Mouse (Mus musculus): ENCODE results near the gene Dlx6.

Gene Dlx6

GRCm38 (mm10) chr6:6859950-6860410 lies 3.2 kb upstream of the Dlx6 start:
- no peak for DNase-seq (ENCODE audit: low read depth)

GRCm38 (mm10) chr6:6860411-6861085 lies 2.6 kb upstream of the Dlx6 start:
- DNase-seq (ENCODE audit: low read depth) = no peak

- DNase-seq (ENCODE audit: low read depth) = no peak
Measured at GRCm38 (mm10) chr6:6861086-6861797, 1.9 kb upstream of the Dlx6 start.

- no peak for DNase-seq (ENCODE audit: low read depth)
Measured at GRCm38 (mm10) chr6:6861798-6862428, 1.2 kb upstream of the Dlx6 start.

GRCm38 (mm10) chr6:6862611-6863010 lies 523 bp upstream of the Dlx6 start:
- peak; percentile 88 for DNase-seq (ENCODE audit: low read depth)

GRCm38 (mm10) chr6:6863955-6864354 lies 821 bp downstream of the Dlx6 start:
- no peak for DNase-seq (ENCODE audit: low read depth)

- DNase-seq (ENCODE audit: low read depth) = no peak
Measured at GRCm38 (mm10) chr6:6864441-6865440, 1.6 kb downstream of the Dlx6 start.

GRCm38 (mm10) chr6:6867031-6867430 lies 3.9 kb downstream of the Dlx6 start:
- no peak for DNase-seq (ENCODE audit: low read depth)

- no peak for DNase-seq (ENCODE audit: low read depth)
Measured at GRCm38 (mm10) chr6:6869041-6869685, 6.0 kb downstream of the Dlx6 start.

GRCm38 (mm10) chr6:6869961-6870800 lies 7.0 kb downstream of the Dlx6 start:
- no peak for DNase-seq (ENCODE audit: low read depth)

- no peak for DNase-seq (ENCODE audit: low read depth)
Measured at GRCm38 (mm10) chr6:6870876-6871420, 7.8 kb downstream of the Dlx6 start.

- DNase-seq (ENCODE audit: low read depth) = no peak
Measured at GRCm38 (mm10) chr6:6871692-6872091, 8.6 kb downstream of the Dlx6 start.

- no peak for DNase-seq (ENCODE audit: low read depth)
Measured at GRCm38 (mm10) chr6:6872873-6873272, 9.7 kb downstream of the Dlx6 start.

GRCm38 (mm10) chr6:6873476-6874072 lies 10.4 kb downstream of the Dlx6 start:
- no peak for DNase-seq (ENCODE audit: low read depth)

- no peak for DNase-seq (ENCODE audit: low read depth)
Measured at GRCm38 (mm10) chr6:6874073-6874771, 11.1 kb downstream of the Dlx6 start.

- DNase-seq (ENCODE audit: low read depth) = no peak
Measured at GRCm38 (mm10) chr6:6875136-6875535, 12.0 kb downstream of the Dlx6 start.

- no peak for DNase-seq (ENCODE audit: low read depth)
Measured at GRCm38 (mm10) chr6:6875676-6876075, 12.5 kb downstream of the Dlx6 start.

GRCm38 (mm10) chr6:6876231-6876630 lies 13.1 kb downstream of the Dlx6 start:
- no peak for DNase-seq (ENCODE audit: low read depth)

GRCm38 (mm10) chr6:6876731-6877130 lies 13.6 kb downstream of the Dlx6 start:
- no peak for DNase-seq (ENCODE audit: low read depth)

Data from fibroblast of lung, adult 2 months (primary cell).